Mouse (Mus musculus): ENCODE measurements around the gene Kmt2c.

GRCm38 (mm10) chr5:25498346-25498820 lies at the start of gene Kmt2c:
- no peak for TF ChIP-seq GATA1 (IDR thresholded peaks at IDR 0.05; ENCODE audit: low read length)
- TF ChIP-seq TAL1 (IDR thresholded peaks at IDR 0.05; ENCODE audit: low read length) = no peak
